Mouse (Mus musculus): ENCODE data around the gene Repin1.
"Not testable (repeated sequence)": the region's sequence is repeated elsewhere in the genome, so short reads cannot be mapped to it uniquely, and the experiment has no call there.

Repin1 gene

DNA sequence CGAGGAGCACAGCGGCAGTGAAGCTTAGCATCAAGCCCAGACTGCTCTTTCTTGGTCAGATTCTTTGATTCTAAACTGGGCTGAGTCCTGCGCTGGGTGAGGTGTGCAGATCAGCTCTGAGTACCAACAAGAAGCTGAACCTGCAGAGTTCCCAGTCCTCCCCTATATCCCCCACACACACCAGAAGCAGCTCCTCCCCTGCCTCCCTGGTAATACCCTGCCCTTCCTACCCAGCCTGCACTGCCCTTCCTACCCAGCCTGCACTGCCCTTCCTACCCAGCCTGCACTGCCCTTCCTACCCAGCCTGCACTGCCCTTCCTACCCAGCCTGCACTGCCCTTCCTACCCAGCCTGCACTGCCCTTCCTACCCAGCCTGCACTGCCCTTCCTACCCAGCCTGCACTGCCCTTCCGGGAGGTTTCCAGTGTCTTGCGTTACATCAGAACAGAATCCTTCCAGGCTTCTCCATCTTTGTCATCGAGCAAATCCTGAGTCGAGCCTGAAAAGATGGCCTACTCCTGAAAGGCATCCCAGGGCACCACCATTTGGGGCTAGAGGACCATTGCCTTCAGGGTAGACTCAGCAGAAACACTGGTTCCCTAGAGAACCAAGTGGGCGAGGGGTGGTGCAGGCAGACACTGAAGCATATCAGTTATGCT, 28.6 kb downstream of the Repin1 start:
- not testable (repeated sequence) for DNase-seq (ENCODE audit: inconsistent age in 2 of 2, low spot score in 1 of 2)

DNA sequence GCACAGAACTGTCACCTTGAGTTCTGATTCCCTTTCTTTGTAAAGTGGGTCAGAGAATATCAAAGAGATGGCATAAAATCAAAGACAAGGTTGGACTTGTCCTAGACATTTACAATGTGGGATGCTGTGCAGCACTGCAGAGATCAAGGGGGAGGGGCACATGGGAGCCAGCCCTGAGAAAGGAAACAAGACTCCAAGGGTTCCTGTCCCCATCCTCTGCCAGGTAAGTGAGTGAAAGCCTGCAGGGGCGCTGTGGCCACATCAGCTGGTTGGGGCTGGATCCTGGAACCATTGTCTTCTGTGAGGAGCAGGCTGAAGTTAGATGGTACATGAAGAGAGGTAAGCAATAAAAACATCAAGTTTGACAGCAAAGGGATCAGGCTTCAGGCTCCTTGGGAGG, 29.8 kb downstream of the Repin1 start:
- DNase-seq (ENCODE audit: inconsistent age in 2 of 2, low spot score in 1 of 2): peak; percentile 66 to 81

DNA sequence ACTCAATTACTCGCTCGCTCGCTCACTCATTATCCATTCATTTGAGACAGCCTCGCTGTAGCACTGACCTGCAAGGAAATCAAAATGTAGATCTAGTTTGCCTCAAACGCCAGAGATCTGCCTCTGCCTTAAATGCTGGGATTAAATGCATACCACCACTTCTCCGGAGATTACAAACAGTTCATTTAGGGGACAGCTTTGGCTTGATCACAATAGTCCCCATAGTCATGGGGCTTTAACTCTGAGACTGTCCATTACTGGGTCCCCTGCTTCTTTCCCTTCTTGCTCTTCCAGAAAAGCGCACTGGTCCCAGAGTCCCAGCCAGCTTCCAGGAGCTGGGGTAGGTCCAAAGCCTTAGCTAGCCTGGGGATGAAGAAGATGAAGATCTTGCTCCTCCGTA, 32.8 kb downstream of the Repin1 start, which contains the start of gene AI854703:
AI854703 (plus strand) TSS at position 301 of the 400 bp plus-strand sequence.
- DNase-seq (ENCODE audit: inconsistent age in 2 of 2, low spot score in 1 of 2): no peak

DNA sequence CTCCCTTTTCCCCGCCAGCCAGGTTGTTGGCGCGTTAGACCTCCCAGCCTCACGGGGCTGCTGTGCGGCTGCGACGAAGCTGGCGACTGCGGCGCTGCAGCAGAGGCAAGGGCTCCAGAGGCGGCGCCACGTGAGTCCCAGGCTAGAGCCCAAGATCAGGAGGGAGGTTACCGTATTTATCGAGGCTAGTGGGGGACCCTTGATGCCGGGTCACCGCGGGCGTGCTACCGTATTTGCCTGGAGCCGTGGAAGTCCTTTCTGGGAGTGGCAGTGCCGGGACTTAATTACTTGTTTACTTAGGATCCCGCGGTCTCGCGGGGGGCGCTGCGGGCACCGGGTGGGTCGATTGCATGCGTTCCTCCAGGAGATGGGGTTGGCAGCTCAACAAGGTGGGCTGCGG, 33.3 kb downstream of the Repin1 start:
- DNase-seq (ENCODE audit: inconsistent age in 2 of 2, low spot score in 1 of 2): peak; percentile 77 to 88

DNA sequence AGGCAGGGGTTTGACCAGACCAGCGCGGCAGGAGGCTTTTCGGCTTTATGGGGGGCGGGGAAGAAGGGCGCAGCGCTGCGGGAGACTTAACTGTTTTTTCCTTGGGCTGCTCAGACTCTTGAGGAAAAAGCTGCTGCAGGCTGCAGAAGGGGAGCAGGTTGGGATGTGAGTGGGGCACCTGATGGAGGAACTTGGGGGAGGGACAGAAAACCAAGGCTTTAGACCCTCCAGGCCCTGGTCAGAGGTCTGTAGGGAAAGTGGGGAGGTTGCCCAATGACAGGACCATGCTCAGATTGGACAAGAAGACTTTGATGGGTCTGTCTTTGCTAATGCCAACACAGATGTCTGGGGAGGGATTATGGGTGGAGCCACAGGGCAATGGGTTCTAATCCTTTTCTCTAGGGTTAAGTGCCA, 33.8 kb downstream of the Repin1 start:
- DNase-seq (ENCODE audit: inconsistent age in 2 of 2, low spot score in 1 of 2): peak in 1 of 2 experiments; percentile 73

DNA sequence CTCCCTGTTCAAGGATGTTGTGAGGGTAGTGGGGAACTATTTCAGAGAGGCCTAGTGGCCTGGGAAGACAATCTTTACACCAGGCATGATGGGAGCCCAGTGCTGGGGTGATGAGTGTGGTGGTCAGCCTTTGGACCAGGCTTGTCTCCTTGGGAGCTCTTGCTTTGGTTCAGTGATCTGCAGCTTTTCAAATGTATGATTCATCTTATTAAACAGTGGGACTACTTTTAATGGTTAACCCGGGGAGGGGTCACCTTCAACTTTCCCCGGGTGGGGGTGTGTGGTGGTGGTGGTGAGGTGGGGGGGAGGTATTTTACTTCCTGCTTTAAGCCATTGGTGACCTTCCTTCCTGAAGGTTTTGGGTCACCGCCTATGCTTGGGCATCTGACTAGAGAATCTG, 34.7 kb downstream of the Repin1 start:
- DNase-seq (ENCODE audit: inconsistent age in 2 of 2, low spot score in 1 of 2): peak in 1 of 2 experiments; percentile 61

DNA sequence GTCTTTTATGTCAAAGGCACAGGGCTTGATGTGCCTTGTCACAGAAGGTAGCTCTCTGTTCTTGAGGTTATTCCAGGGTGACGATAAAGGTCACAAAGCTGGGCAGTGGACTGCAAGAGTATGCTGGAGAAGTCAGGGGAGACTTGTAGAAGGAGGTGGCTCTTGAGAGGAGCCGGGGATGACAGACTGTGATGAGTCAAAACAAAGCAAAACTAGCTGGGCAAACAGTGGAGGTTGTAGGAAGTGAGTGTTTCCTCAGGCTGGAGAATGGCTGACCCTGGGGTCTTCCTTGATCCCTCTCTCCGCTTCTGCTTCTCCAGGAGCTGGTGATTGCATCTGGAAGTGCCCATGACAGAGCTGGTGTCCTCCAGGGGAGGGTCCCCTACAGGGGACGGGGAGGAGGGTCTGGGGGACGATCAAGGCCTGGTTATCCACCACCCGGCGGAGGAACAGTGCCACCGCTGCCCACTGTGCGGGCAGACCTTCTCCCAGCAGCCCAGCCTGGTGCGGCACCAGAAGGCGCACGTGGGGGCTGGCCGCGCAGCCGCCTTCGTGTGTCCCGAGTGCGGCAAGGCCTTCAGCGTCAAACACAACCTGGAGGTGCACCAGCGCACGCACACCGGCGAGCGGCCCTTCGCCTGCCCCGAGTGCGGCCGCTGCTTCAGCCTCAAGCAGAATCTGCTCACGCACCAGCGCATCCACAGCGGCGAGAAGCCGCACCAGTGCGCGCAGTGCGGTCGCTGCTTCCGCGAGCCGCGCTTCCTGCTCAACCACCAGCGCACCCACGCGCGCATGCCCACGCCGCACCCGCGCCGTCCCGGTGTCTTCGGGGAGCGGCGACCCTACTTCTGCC, 35.4 kb downstream of the Repin1 start:
- peak in 1 of 2 experiments; percentile 68 for DNase-seq (ENCODE audit: inconsistent age in 2 of 2, low spot score in 1 of 2)

DNA sequence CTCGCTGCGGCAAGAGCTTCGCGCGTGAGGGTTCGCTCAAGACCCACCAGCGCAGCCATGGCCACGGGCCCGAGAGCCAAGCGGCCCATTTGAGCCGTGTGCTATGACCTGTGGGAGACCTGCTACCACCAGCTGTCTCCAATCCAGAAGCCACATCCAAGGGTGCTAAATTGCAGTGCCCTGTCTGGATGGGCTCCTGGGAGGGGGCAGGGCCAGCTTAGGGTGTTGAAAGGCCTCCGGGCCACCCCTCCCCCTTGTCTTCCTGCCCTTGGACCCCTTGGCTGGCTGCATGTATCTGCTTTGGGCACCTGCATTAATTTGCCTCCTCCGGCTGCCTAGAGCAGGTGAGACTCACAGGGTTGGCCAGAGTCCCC, 36.0 kb downstream of the Repin1 start:
- no peak for DNase-seq (ENCODE audit: inconsistent age in 2 of 2, low spot score in 1 of 2)

DNA sequence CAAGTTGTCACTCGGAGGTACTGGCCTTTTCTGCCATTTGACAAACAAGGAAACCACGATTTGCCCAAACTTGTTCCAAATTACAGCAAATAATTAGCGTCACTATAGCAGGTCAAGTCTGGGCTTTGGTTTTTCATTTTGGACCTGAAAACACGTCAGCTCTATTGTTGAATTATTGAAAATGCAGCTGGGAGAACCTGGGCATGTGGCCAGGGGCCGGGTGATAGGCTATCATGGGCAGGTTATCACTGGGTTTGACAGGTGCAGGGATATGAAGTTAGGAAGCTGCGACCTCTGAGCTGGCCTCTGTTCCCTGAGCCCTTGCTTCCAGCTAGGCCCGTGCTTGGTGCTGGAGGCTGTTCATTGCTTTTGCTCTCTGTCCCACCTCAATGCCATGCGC, 37.1 kb downstream of the Repin1 start:
- DNase-seq (ENCODE audit: inconsistent age in 2 of 2, low spot score in 1 of 2): peak in 1 of 2 experiments; percentile 38

DNA sequence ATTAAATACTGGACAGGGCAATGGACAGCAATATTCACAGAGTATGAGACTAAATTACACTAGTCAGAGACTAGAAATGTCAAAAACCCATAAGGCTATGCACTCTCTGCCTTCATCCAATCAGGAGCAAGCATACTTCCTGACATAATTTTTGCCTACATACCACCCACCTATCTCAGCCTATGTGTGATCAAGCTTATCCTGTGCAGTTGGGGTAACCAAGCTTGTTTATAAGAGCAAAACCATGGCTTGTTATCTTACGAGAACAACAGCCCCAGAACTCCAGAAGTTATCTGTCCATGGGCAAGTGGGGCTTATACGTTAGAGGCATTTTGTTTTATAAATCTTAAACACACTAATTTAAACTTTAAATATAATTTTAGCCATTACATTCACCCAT, 41.4 kb downstream of the Repin1 start:
- DNase-seq (ENCODE audit: inconsistent age in 2 of 2, low spot score in 1 of 2): no peak

DNA sequence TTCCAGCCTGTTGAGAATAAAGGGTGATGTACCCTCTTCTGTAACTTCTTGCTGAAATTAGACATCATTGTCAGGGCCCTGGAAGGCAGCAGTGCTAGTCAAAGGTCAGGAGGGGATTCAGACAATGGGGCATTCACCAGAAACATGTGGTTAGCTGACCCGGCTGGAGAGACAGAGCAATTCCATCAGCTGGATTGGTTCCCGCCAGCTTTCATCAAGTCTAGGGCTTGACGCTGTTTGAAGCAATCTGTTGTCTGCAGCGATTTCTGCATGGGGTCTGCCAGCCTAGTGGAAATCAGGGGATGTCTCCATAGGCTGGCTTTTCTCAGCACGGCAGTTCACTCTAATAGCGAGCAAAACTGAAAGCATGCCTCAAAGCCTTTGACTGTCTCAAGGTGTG, 42.8 kb downstream of the Repin1 start:
- peak in 1 of 2 experiments; percentile 3 for DNase-seq (ENCODE audit: inconsistent age in 2 of 2, low spot score in 1 of 2)

DNA sequence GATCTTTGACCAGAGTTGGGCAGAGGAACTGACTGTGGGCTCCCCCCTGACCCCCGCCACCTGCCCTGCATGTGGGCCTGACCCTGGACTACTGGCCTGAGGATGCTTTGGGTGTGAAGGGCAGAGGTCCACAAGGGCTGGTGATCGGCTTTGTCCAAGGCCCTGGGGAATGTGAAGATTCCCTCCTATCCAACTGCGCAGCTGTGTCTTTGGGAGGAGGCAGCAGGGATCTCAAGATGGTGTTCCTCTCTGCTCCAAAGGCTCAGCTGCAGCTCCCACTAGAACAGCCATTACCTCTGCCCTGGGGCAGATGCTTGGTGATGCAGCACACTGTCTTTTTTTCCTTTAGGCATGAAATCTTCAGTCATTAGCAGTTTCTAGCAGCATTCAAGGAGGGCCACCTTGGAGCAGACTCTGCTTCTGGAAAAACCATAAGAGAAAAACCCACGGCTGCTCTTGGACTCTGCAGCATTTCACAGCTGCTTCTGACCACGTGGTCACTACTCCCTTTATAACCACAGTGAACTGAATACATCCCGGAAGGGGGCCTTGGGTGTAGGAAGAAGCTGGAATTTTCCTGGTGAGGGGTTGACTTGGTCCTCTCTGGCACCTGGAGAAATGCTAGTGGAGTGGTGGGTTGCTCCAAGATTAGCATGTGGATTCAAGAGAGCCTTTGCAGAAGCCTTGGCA, 44.3 kb downstream of the Repin1 start:
- peak in 1 of 2 experiments; percentile 3 for DNase-seq (ENCODE audit: inconsistent age in 2 of 2, low spot score in 1 of 2)

DNA sequence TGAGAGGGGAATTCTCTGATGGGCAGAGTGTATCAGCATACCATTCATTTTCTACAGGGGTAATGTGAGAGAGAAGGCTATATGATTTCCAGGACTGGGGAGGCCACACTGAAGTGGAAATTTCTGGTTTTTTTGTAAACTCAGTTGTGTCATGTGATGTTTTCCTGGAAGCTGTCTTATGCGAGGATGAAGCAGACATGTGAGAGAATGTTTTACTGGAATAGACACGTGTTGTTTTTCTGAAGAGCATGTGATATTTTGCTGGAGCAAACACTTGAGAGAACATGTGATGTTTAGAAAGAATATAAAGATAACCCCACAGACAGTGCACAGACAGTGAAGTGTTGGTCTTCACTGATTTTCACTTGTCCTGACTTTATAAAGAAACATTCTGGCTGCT, 44.9 kb downstream of the Repin1 start:
- no peak for DNase-seq (ENCODE audit: inconsistent age in 2 of 2, low spot score in 1 of 2)

DNA sequence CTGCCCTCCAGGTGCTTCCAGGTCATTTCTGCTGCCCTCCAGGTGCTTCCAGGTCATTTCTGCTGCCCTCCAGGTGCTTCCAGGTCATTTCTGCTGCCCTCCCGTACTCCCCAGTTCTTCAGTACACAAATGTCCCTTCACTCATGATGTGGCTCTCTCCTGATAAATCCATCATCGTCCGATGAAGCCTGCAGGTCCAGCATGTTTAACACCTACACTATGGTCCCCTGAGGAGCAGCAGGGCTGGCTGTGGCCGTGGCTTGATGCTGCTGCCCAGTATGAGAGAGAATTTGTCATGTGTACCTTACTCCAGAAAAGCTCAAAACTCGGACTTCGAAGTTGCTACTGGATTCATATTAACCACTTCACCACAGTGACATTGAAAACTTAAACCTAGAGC, 47.7 kb downstream of the Repin1 start:
- no peak for DNase-seq (ENCODE audit: inconsistent age in 2 of 2, low spot score in 1 of 2)

DNA sequence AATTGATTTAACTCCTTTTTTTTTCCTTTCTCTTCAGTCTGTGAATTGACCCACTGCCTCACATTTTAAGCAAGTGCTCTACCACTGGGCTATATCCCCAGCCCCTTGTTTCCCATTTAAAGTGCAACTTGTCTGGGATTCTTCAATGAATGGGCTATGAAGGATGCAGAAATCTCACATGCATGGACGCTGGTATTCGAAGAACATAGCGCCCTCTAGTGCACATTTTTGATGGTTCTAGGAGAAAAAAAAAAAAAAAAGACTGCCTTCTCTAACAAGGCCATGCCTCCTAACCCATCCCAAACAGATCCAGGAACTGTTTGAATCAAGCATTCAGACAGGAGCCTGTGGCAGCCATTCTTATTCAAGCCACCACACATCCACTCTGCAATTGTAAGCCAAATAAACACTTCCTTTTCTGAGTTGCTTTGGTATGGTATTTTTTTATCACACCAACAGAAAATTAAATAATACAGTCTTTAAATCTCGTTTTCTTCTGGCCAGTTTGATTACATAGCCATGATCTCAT, 49.1 kb downstream of the Repin1 start:
- peak in 1 of 2 experiments; percentile 86 for DNase-seq (ENCODE audit: inconsistent age in 2 of 2, low spot score in 1 of 2)

DNA sequence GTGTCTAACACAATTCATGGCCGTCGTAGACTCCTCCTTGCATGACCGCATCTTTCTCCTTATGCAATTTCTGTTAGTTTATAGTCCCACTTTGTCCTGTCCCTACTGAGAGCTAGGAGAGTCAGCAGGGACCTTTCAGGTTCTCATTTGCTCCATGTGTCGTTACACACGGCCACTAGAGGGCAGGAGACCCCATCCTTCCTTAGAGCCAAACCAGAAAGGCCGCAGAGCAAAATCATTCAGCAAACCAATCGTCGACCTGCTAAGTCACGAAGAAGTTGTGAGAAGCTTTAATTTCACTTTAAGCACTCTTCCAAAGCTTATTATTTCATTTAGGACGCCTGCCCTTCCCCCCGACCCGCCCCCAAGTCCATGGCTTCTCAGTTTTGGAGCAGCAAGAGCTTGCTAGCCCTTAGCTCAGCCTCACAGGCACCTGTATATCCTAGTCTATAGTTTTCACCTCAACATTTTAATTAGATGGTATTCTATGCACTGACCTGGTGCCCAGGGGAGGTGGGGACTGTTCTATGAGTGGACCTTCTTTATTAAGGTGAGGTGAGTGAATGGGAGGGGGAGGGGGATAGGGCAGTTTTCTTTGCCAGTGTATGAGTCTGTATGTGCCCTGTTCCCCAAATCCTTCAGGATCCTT, 52.1 kb downstream of the Repin1 start:
- DNase-seq (ENCODE audit: inconsistent age in 2 of 2, low spot score in 1 of 2): peak; percentile 74 to 89

DNA sequence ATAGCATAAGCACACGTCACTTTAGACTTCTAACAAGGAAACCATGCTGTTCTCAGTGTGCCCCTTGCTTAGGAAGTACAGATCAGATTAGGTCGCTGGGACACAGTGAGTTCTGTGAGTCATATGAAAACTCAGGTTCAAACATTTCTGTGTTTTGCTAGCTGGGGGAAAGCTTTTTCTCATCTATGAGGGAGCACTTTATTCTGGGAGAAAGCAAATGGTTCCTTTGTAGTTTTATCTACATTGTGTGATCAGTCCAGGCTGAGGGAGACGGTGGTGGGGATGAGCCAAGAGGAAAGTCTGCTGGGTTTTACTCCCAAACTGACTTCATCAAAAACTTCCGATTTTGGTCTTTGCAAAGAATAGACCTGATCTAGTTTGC, 52.6 kb downstream of the Repin1 start:
- no peak for DNase-seq (ENCODE audit: inconsistent age in 2 of 2, low spot score in 1 of 2)

DNA sequence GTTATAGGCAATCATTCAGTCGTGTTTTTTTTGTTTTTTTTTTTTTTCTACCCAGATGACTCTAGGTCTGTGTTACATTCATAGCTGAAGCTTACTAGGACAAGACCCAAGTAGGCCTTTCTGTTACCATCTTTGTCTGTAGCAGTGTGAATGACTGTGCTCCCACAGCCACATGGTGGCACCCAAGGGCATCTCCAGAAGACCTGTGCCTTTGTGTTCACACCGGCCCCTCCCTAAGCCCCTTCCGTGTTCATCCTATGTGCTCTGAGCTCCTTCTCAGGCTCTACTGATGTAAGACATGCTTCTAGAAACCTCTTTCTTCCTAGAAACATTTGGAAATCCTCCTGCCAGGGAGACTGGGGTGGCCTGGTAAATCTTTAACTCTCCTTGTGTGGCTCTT, 53.3 kb downstream of the Repin1 start, which contains the start of gene Gimap8:
Gimap8 (plus strand) TSS at position 240 of the 400 bp plus-strand sequence.
- DNase-seq (ENCODE audit: inconsistent age in 2 of 2, low spot score in 1 of 2): peak; percentile 59 to 76

DNA sequence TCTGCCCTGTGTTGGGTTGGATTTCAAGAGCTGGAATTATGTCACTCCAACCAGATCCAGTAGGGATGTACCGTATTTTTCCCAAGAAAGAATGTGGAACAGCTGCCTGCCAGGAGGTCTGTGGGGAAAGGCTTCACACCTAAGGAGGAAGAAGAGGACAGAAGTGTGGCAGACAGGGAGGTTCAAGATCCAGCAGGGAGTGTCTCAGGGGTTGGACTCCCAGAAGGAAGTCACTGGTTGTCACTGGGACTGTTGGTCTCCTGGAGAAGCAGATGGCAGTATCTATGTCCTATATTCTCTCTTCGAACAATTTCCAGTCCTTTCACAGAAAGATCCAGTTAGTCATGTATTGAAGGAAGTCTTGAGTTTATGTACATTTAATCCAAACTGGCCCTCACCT, 53.9 kb downstream of the Repin1 start:
- DNase-seq (ENCODE audit: inconsistent age in 2 of 2, low spot score in 1 of 2): peak in 1 of 2 experiments; percentile 47
